Mouse (Mus musculus): ENCODE measurements around the gene Bco2. TPM values are rescaled to one million over a fixed set of nuclear protein-coding genes. Genes with fewer than 3 reads are reported as not detected.

The Bco2 gene
- total RNA-seq, 2 experiments from 2014 or later = 4.0 to 4.1 TPM

DNA sequence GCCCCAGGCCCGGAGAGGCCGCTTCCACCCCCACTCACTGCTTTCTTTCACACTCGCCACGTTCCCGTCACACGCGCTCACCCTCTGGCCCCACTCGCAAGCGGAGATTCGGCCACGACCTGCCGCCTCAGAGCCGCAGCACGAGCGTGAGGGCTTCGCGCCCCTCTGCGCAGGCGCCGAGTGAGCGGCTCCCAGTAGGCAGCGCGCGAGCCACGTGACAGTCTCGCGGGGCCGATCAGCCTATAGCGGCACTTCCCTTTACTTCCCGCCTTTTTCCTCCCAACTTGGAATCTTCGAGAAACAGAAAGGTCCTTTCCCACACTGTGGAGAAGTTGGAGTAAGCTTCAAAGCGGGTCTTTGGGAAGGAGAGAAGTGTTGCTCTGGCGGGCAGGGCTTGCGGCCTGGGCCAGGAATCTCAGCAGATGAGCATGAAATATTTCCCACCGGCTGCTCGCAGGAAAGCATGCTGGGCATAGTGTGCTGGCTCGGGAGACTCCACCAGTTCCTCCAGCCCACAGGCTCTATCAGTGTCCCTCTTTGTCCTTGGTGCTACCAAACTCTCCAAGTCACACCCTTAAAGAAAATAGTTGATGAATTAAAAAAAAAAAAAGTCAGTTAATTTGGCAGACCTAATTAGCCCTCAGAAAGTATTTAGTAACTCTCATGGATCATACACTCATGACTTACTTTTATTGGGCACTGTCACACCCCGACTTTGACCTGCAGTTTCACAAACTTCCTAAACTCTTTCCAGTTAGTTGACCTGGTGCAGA lies 6.3 kb upstream of the Bco2 start, which contains the start of gene Tex12:
TSS of gene Tex12 (minus strand) at position 181 of the 773 bp plus-strand sequence.
- DNase-seq (ENCODE audit: low spot score in 2 of 2) = no peak

- DNase-seq (ENCODE audit: low spot score in 2 of 2) = peak; percentile 73 to 86
Observed at GRCm38 (mm10) chr9:50554241-50555093, 514 bp downstream of the Bco2 start, which contains the start of gene Il18. Il18 (plus strand) TSS chr9:50554827.

- DNase-seq (ENCODE audit: low spot score in 2 of 2) = no peak
Observed at GRCm38 (mm10) chr9:50553547-50553946, 1.4 kb downstream of the Bco2 start.

DNA sequence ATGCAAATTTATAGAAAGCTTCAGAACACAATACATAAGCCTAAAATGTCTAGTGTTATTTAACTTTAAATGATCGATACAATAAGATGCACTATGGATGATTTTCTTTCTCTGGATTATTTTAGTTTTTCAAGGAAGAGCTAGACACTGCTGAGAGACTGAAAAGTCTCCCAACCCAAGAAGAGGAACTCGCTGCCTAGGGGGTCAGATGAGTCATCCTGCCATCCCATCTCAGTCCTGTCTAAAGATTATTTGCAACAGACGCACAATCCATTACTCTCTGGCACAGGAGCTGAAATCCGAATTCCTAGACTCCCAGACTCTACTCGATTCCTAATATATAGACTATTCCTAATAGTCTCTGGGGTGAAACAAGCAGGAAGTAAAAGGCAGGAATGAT lies 2.8 kb downstream of the Bco2 start:
- no peak for DNase-seq (ENCODE audit: low spot score in 2 of 2)

DNA sequence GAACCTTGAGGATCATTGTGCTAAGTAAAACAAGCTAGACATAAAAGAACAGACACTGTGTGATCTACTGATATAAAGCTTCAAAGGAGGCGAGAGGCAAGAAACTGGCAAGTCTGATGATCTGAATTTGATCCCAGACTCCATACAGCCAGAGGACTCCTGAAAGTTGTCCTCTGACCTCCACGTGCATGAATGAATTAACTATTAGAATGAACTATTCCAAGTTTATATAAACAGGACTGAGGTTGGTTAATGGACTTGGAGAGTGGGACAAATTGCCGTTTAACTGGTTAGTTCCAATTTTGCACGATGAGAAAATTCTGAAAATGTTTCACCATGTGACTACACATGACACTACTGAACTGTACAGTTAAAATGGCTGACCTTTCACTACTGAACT lies 6.0 kb downstream of the Bco2 start:
- DNase-seq (ENCODE audit: low spot score in 2 of 2) = no peak

DNA sequence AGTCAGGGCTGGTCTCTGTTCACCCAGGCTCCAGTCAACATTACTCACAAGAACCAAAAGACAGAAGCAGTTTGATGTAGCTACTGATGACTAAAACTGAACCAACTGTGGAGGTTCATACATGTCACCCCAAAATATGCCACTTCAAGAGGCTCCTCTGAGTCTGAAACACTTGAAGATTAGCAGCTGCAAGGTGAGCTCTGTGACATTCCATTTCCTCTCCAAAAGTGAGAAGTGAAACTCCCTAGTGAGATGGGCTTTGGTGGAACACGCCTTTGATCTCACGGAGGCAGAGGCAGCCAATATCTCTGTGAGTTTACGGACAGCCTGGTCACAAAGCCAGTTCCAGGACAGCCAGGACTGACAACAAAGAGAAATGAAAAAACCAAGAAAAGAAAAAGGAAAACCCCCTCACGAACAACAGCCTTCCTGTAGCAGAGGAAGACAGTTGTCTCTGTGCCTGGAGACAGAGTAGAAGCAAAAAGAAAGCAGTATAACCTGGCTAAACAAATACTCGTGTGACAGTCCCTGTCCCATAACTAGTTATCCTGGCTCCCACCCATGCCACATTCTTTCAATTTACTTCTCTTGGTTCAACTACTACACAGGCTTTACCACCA lies 7.0 kb downstream of the Bco2 start:
- DNase-seq (ENCODE audit: low spot score in 2 of 2) = no peak

- DNase-seq (ENCODE audit: low spot score in 2 of 2) = no peak
Observed at GRCm38 (mm10) chr9:50542401-50542800, 12.6 kb downstream of the Bco2 start.

- DNase-seq (ENCODE audit: low spot score in 2 of 2) = no peak
Observed at GRCm38 (mm10) chr9:50540170-50540569, 14.8 kb downstream of the Bco2 start.

GRCm38 (mm10) chr9:50537295-50537694 lies 17.7 kb downstream of the Bco2 start:
- no peak for DNase-seq (ENCODE audit: low spot score in 2 of 2)

GRCm38 (mm10) chr9:50536603-50537135 lies 18.3 kb downstream of the Bco2 start:
- no peak for DNase-seq (ENCODE audit: low spot score in 2 of 2)

- DNase-seq (ENCODE audit: low spot score in 2 of 2) = no peak
Observed at GRCm38 (mm10) chr9:50535930-50536329, 19.1 kb downstream of the Bco2 start.

GRCm38 (mm10) chr9:50533791-50534190 lies 21.2 kb downstream of the Bco2 start:
- DNase-seq (ENCODE audit: low spot score in 2 of 2) = no peak

DNA sequence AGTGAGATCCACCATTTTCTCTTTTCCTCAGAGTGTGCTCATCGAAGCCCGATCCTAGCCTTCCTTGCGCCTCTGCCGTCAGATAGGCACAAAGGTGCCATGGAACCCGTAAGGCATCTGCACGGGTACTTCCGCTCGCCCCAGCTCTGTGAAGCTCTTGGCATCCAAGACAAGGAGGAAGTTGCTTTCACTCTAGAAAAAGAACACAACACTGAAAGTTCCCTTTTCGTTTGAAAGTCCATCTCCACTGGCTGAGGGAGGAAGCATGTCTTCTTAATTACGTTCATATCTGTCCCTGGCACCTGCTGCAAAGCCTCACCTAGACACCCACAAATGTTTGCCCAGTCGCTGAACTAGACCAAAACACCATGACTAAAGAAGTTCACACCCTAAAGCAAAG lies 21.7 kb downstream of the Bco2 start:
- no peak for DNase-seq (ENCODE audit: low spot score in 2 of 2)

DNA sequence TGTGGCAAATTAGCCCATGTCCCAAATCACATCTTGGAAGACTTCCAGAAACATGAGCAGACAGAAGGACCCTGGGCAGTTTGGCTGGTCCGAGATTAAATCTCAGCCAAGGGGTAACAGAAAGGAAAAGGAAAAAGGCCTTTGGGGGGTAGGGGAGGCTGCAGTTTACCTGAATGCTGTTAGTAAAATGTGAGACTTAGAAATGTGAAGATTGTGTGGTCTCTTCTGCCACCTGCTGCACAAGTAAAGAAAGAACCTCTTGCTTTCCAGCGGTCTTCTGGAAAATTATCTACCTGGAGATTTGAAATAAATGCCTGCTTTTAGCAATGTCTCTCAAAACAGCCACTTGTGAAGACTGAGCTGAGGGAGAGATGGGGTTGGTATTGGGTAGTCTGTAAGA lies 24.1 kb downstream of the Bco2 start:
- DNase-seq (ENCODE audit: low spot score in 2 of 2) = peak in 1 of 2 experiments; percentile 51

GRCm38 (mm10) chr9:50528293-50528892 lies 26.6 kb downstream of the Bco2 start, which contains the start of gene Pts:
Pts (minus strand) TSS chr9:50528724.
- DNase-seq (ENCODE audit: low spot score in 2 of 2) = peak; percentile 96 to 97

- no peak for DNase-seq (ENCODE audit: low spot score in 2 of 2)
Observed at GRCm38 (mm10) chr9:50527860-50528259, 27.1 kb downstream of the Bco2 start.

GRCm38 (mm10) chr9:50525585-50525984 lies 29.4 kb downstream of the Bco2 start:
- DNase-seq (ENCODE audit: low spot score in 2 of 2) = no peak

DNA sequence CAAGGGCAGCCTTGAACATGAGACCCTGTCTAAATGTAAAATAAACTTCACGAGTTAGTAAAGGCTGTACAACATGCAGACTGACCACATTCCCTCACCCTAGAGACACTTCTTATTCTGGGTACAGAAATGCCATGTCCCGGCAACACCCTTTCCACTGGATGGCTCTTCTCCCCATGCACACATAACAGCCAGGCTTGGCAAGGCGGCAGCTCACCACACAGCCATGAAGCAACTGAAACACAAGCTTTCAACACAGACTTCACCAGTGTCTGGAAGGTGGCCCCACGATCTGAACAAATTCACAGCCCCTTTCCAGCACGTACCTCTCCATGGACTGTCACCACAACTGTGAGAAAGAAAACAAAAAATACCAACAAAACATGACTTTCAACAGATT lies 30.0 kb downstream of the Bco2 start:
- DNase-seq (ENCODE audit: low spot score in 2 of 2) = no peak

DNA sequence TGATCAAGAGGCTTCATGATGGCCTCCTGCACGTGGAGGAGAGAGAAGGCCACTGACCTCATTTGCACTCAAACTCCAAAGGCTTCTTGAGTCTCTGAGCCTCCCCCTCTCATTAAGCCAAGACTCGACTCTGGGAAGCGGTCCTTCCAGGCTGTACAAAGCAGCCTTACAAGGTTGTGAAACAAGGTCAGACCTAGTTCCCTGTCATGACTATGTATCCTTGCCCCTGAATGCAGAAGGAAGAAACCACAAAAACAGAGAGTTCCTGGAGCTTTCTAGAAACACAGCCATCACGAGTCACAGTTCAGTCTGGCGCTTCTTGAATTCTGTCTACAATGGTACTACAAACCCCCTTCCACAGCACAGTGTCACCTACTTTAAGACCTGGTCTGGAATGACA lies 32.4 kb downstream of the Bco2 start:
- DNase-seq (ENCODE audit: low spot score in 2 of 2) = no peak

DNA sequence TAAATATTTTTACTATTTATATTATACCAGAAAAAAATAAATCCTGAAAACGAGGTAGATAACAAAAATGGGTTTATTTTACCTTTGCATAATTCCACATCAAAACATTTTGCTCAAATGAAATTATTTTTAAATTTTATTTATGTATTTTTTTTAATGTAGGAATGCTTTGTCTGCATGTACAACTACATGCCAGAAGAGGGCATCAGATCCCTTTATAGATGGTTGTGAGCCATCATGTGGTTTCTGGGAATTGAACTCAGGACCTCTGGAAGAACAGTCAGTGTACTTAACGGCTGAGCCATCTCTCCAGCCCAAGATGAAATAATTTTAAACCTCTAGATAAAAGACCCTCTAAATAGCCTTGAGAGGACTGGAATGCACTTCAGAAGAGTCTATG lies 33.4 kb downstream of the Bco2 start:
- DNase-seq (ENCODE audit: low spot score in 2 of 2) = no peak

- no peak for DNase-seq (ENCODE audit: low spot score in 2 of 2)
Observed at GRCm38 (mm10) chr9:50520748-50521147, 34.2 kb downstream of the Bco2 start.
